Mouse (Mus musculus) MEL (cell line): Measurements from ENCODE around the gene Wnt5a. TPM values are rescaled to one million over a fixed set of nuclear protein-coding genes. Genes with fewer than 3 reads are reported as not detected.

ENCODE experiments used
- DNase-seq: peaks from one replicate; pipeline ENCODE4 v3.0.0; 2011; ENCODE audit warnings: low read depth, low spot score
- H3K27ac ChIP-seq: 2 replicates; pipeline ENCODE4 v1.5.1; 2012; ENCODE audit warnings: low read depth, mild to moderate bottlenecking, control low read depth, low read length, moderate library complexity; ENCODE audit not compliant: control insufficient read depth
- H3K27me3 ChIP-seq, 2 experiments: fragments of 150-350 bp in 1 of 2; sonication (generic) in 1 of 2; 2 replicates each; pipeline ENCODE4 v1.6.1; 2012; ENCODE audit warnings: low read length in 2 of 2, mild to moderate bottlenecking in 2 of 2, improper control_type of control experiment in 1 of 2, moderate library complexity in 1 of 2; ENCODE audit not compliant: insufficient read depth in 2 of 2, control insufficient read depth in 1 of 2
- H3K36me3 ChIP-seq, 2 experiments: 2 replicates each; pipeline ENCODE4 v1.6.1; 2012 to 2014; ENCODE audit warnings: low read length in 2 of 2, improper control_type of control experiment in 1 of 2, inconsistent platforms in 1 of 2, mild to moderate bottlenecking in 1 of 2; ENCODE audit not compliant: insufficient read depth in 2 of 2, control insufficient read depth in 1 of 2
- H3K4me1 ChIP-seq, 2 experiments: fragments of 150-350 bp in 1 of 2; sonication (generic) in 1 of 2; 2 replicates each; pipeline ENCODE4 v1.6.1; 2012; ENCODE audit warnings: low read length in 2 of 2, improper control_type of control experiment in 1 of 2, mild to moderate bottlenecking in 1 of 2; ENCODE audit not compliant: insufficient read depth in 2 of 2, control insufficient read depth in 1 of 2
- H3K4me3 ChIP-seq, 2 experiments: fragments of 150-350 bp in 1 of 2; sonication (generic) in 1 of 2; 2 replicates each; pipeline ENCODE4 v1.5.1; 2012; ENCODE audit warnings: low read depth in 2 of 2, low read length in 2 of 2, mild to moderate bottlenecking in 2 of 2, moderate library complexity in 2 of 2, control low read depth in 1 of 2, improper control_type of control experiment in 1 of 2; ENCODE audit not compliant: control insufficient read depth in 1 of 2, insufficient read depth in 1 of 2
- H3K79me2 ChIP-seq: 2 replicates; pipeline ENCODE4 v1.6.1; 2012; ENCODE audit warnings: mild to moderate bottlenecking, low read length, moderate library complexity; ENCODE audit not compliant: control insufficient read depth, poor library complexity, insufficient read depth
- H3K9ac ChIP-seq: 2 replicates; pipeline ENCODE4 v1.6.1; 2012; ENCODE audit warnings: low read depth, mild to moderate bottlenecking, control low read depth, low read length, moderate library complexity; ENCODE audit not compliant: control insufficient read depth, poor library complexity, severe bottlenecking
- H3K9me3 ChIP-seq: fragments of 150-350 bp; sonication (generic); replicated peaks from 2 replicates; pipeline ENCODE4 v1.6.1; 2012; ENCODE audit warnings: mild to moderate bottlenecking, low read length, improper control_type of control experiment, moderate library complexity; ENCODE audit not compliant: insufficient read depth
- CHD1 ChIP-seq: IDR thresholded peaks from 2 replicates; pipeline ENCODE4 v1.6.1; 2012; ENCODE audit warnings: low read depth, mild to moderate bottlenecking, inconsistent platforms, low read length, improper control_type of control experiment
- ELF1 ChIP-seq: IDR thresholded peaks from 2 replicates; pipeline ENCODE4 v1.6.1; 2014; ENCODE audit warnings: low read depth, mild to moderate bottlenecking, inconsistent platforms, low read length, improper control_type of control experiment, moderate library complexity
- HCFC1 ChIP-seq: IDR thresholded peaks from 2 replicates; pipeline ENCODE4 v1.6.1; 2012; ENCODE audit warnings: low read depth, mild to moderate bottlenecking, inconsistent platforms, low read length, improper control_type of control experiment, moderate library complexity
- JUND ChIP-seq: IDR thresholded peaks from 2 replicates; pipeline ENCODE4 v1.6.1; 2011; ENCODE audit warnings: low read depth, mild to moderate bottlenecking, improper control_type of control experiment, low read length
- MAFK ChIP-seq: IDR thresholded peaks from 2 replicates; pipeline ENCODE4 v1.6.1; 2011; ENCODE audit warnings: low read depth, mild to moderate bottlenecking, low read length, improper control_type of control experiment, borderline replicate concordance
- MAZ ChIP-seq: IDR thresholded peaks from 2 replicates; pipeline ENCODE4 v1.6.1; 2012; ENCODE audit warnings: low read depth, mild to moderate bottlenecking, inconsistent platforms, low read length, improper control_type of control experiment
- MEF2A ChIP-seq: IDR thresholded peaks from 2 replicates; pipeline ENCODE4 v1.6.1; 2014; ENCODE audit warnings: low read depth, mild to moderate bottlenecking, inconsistent platforms, low read length, improper control_type of control experiment; ENCODE audit not compliant: poor library complexity, insufficient replicate concordance, severe bottlenecking; ENCODE audit errors: extremely low read depth
- MXI1 ChIP-seq: IDR thresholded peaks from 2 replicates; pipeline ENCODE4 v1.6.1; 2011; ENCODE audit warnings: mild to moderate bottlenecking, low read depth, low read length, improper control_type of control experiment
- MYB ChIP-seq: IDR thresholded peaks from 2 replicates; pipeline ENCODE4 v1.6.1; 2011; ENCODE audit warnings: mild to moderate bottlenecking, low read depth, low read length, improper control_type of control experiment
- NELFE ChIP-seq: IDR thresholded peaks from 2 replicates; pipeline ENCODE4 v1.6.1; 2011; ENCODE audit warnings: low read depth, low read length, improper control_type of control experiment
- NRF1 ChIP-seq: IDR thresholded peaks from 2 replicates; pipeline ENCODE4 v1.6.1; 2014; ENCODE audit warnings: low read depth, mild to moderate bottlenecking, inconsistent platforms, low read length, improper control_type of control experiment, moderate library complexity; ENCODE audit not compliant: poor library complexity, insufficient read depth, severe bottlenecking
- POLR2AphosphoS5 ChIP-seq: IDR thresholded peaks from 2 replicates; pipeline ENCODE4 v1.6.1; 2012; ENCODE audit warnings: low read depth, borderline replicate concordance, mild to moderate bottlenecking, inconsistent platforms, low read length, moderate library complexity, mixed read lengths
- SIN3A ChIP-seq: IDR thresholded peaks from 2 replicates; pipeline ENCODE4 v1.6.1; 2012; ENCODE audit warnings: low read length, improper control_type of control experiment, inconsistent platforms
- TBP ChIP-seq: IDR thresholded peaks from 2 replicates; pipeline ENCODE4 v1.8.0; 2011; ENCODE audit warnings: low read depth, low read length, improper control_type of control experiment
- UBTF ChIP-seq: IDR thresholded peaks from 2 replicates; pipeline ENCODE4 v1.6.1; 2012; ENCODE audit warnings: low read depth, mild to moderate bottlenecking, inconsistent platforms, low read length, improper control_type of control experiment, moderate library complexity, borderline replicate concordance; ENCODE audit not compliant: insufficient read depth
- USF1 ChIP-seq: IDR thresholded peaks from 2 replicates; pipeline ENCODE4 v1.6.1; 2014; ENCODE audit warnings: low read depth, mild to moderate bottlenecking, inconsistent platforms, low read length, improper control_type of control experiment, moderate library complexity
- ZMIZ1 ChIP-seq: IDR thresholded peaks from 2 replicates; pipeline ENCODE4 v1.6.1; 2012; ENCODE audit warnings: low read depth, mild to moderate bottlenecking, inconsistent platforms, low read length, improper control_type of control experiment, moderate library complexity
- ZNF384 ChIP-seq: IDR thresholded peaks from 2 replicates; pipeline ENCODE4 v1.6.1; 2012; ENCODE audit warnings: low read depth, mild to moderate bottlenecking, inconsistent platforms, low read length, improper control_type of control experiment
- polyA plus RNA-seq, 2 experiments: library from polyadenylated mRNA; stranded (reverse) in 1 of 2; unstranded in 1 of 2; fragments of >175 nt in 1 of 2; fragments of >200 nt in 1 of 2; gene quantifications; 2 replicates each; pipeline versions ENCODE4 v1.2.1 to v1.2.4; 2012; ENCODE audit warnings: low replicate concordance in 2 of 2, low read depth in 1 of 2; ENCODE audit not compliant: insufficient read length in 2 of 2, insufficient read depth in 1 of 2, missing spikeins in 1 of 2
- total RNA-seq: library from RNA; depleted of rRNA; stranded (reverse); fragments of 300-350 nt; gene quantifications from 2 replicates; pipeline ENCODE4 v1.2.3, GENCODE M21; 2012

Wnt5a gene
- total and polyA plus RNA-seq, 3 experiments: not detected

DNA sequence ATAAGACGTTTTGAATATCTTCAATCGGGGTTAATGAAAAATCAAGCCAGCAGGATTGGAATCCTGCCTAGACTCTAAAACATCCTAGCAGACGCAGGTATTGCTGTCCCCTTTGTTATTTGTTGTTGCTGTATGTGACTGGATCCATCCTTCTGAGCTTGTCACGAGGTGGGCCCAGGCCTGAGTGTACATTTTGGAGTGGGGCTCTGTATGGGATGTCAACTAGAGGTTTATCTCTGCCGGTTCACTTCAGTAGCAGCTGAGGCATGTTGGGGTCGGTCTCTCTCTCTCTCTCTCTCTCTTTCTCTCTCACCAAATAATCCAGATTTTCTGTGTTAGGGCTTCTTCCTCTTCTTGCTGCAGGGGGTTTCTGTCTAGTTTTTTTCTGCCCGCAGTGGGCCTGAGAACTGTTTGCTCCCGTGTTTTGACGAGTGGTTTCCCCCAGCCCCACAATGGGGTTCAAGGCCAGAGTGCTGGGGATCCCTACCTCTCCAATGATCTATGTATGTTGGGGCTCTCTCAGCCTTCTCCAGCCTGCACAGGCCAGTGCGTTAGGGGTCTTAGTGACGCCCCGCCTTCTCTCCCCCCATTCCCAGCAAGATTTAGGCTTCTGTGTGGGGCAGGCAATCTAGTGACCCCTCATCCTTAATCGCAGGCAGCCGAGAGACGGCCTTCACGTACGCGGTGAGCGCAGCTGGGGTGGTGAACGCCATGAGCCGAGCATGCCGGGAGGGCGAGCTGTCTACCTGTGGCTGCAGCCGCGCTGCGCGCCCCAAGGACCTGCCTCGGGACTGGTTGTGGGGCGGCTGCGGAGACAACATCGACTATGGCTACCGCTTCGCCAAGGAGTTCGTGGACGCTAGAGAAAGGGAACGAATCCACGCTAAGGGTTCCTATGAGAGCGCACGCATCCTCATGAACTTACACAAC, 13.3 kb downstream of the Wnt5a start:
- no peak overlapping the region for H3K27ac ChIP-seq
- H3K9me3 ChIP-seq: no peaks in the 10 kb centered on the region
- DNase-seq: no peak
- no peak overlapping the region for H3K4me3 ChIP-seq
- H3K79me2 ChIP-seq: no peaks in the 10 kb centered on the region
- H3K36me3 ChIP-seq: no peaks in the 10 kb centered on the region
- H3K9ac ChIP-seq: no peak overlapping the region
- no peaks in the 10 kb centered on the region for H3K4me1 ChIP-seq
- H3K27me3 ChIP-seq: no peaks in the 10 kb centered on the region
- no peak for TF ChIP-seq ZMIZ1
- no peak for TF ChIP-seq MXI1

DNA sequence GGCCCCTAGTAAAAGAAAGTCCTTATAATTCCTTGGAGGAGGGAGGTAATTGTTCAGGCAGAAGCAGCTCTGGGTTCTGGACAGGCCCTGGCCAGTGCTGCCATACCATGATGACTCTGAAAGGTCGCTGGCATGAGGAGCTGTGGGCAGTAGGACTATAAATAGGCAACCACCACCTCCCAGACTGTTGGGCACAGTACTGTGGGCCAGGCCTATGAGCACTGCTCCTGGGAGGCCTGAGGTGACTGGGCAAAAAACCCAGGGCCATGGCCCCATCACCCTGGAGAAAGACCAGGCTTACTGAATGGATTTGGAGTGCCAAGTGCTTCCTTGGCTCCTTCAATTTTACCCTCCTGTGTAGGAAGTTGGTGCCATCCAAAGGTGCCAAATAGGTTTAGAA, 16.6 kb downstream of the Wnt5a start:
- Histone ChIP-seq H3K4me3 (no peak overlapping the region), H3K79me2 (no peaks in the 10 kb centered on the region), H3K9me3 (no peaks in the 10 kb centered on the region), H3K4me1 (no peaks in the 10 kb centered on the region), H3K9ac (no peak overlapping the region), H3K36me3 (no peaks in the 10 kb centered on the region), H3K27me3 (no peaks in the 10 kb centered on the region), H3K27ac (no peak overlapping the region)
- TF ChIP-seq ZNF384 (no peak), TBP (no peak), CHD1 (no peak), NRF1 (no peak), HCFC1 (no peak), MEF2A (no peak), UBTF (no peak), MAFK (no peak), USF1 (no peak), ELF1 (no peak), NELFE (no peak), MAZ (no peak), POLR2AphosphoS5 (no peak), JUND (no peak), SIN3A (no peak), MYB (no peak)
- DNase-seq: no peak
